Mouse (Mus musculus) embryo, embryonic 10.5 days (tissue): Measurements from ENCODE around the gene Actr5.

Experiments used
- DNase-seq: peaks from one replicate; pipeline ENCODE4 v3.0.0-alpha.2; 2015; ENCODE audit warnings: low spot score

Gene Actr5

GRCm38 (mm10) chr2:158667671-158668432, 43.2 kb downstream of the Actr5 start:
- peak; percentile 57 for DNase-seq

GRCm38 (mm10) chr2:158668433-158669010, 43.8 kb downstream of the Actr5 start:
- DNase-seq, result no peak

GRCm38 (mm10) chr2:158669199-158670195, 44.8 kb downstream of the Actr5 start:
- DNase-seq, result no peak

- peak; percentile 65 for DNase-seq
Observed at GRCm38 (mm10) chr2:158670571-158670970, 45.9 kb downstream of the Actr5 start.

- DNase-seq, result no peak
Observed at GRCm38 (mm10) chr2:158672829-158673228, 48.1 kb downstream of the Actr5 start.

- no peak for DNase-seq
Observed at GRCm38 (mm10) chr2:158673493-158673892, 48.8 kb downstream of the Actr5 start.

- no peak for DNase-seq
Observed at GRCm38 (mm10) chr2:158674131-158674530, 49.4 kb downstream of the Actr5 start.

- DNase-seq, result no peak
Observed at GRCm38 (mm10) chr2:158674759-158675158, 50.1 kb downstream of the Actr5 start.

- no peak for DNase-seq
Observed at GRCm38 (mm10) chr2:158675161-158675560, 50.5 kb downstream of the Actr5 start.

- no peak for DNase-seq
Observed at GRCm38 (mm10) chr2:158675907-158676533, 51.3 kb downstream of the Actr5 start.

- no peak for DNase-seq
Observed at GRCm38 (mm10) chr2:158677946-158678345, 53.3 kb downstream of the Actr5 start.

GRCm38 (mm10) chr2:158679091-158679490, 54.4 kb downstream of the Actr5 start:
- no peak for DNase-seq

- no peak for DNase-seq
Observed at GRCm38 (mm10) chr2:158680357-158680889, 55.7 kb downstream of the Actr5 start.

GRCm38 (mm10) chr2:158681714-158682113, 57.0 kb downstream of the Actr5 start:
- DNase-seq, result no peak

- no peak for DNase-seq
Observed at GRCm38 (mm10) chr2:158682344-158683037, 57.8 kb downstream of the Actr5 start.

GRCm38 (mm10) chr2:158683038-158683413, 58.3 kb downstream of the Actr5 start:
- no peak for DNase-seq

GRCm38 (mm10) chr2:158684247-158684843, 59.7 kb downstream of the Actr5 start:
- no peak for DNase-seq

- DNase-seq, result no peak
Observed at GRCm38 (mm10) chr2:158684910-158685309, 60.2 kb downstream of the Actr5 start.

GRCm38 (mm10) chr2:158686394-158686793, 61.7 kb downstream of the Actr5 start:
- no peak for DNase-seq

- no peak for DNase-seq
Observed at GRCm38 (mm10) chr2:158687804-158688241, 63.1 kb downstream of the Actr5 start.
